8 mouse cellular contexts compared by ENCODE assay signal in the genomic region with DNA sequence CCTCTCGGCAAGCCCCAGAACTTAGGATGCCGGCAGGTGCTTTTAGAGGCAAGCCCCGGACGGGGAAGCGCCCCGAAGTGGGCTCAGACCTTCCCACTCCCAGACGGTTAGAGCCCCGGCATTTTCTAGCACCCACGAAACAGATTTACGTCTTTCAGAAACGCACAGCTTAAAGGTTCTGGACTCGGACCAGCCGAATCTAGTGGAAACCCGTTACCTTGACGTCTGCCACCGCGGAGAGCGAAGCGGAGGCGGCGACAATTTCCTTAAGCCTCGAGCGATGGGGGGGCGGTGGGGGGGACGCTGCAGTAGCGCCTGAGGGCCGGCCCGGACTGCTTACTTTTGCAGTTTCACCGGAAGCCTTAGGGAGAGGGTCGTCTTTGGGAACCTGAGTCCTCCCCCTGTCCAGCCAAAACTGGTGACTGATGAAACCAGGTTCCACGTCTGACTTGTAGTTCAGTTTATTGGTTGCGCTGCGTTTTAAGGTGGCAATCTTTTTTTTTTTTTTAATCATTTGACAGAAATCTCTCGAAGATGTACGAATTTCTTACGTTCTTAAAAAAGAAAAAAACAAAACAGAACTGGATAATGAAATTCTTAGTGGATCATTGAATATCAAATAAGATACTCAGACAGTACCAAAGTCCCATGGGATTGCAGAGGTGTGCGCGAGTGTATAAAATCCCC. TPM values are rescaled to one million over a fixed set of nuclear protein-coding genes. Genes with fewer than 3 reads are reported as not detected.
A peak's percentile ranks its signal among the peaks of the same experiment; 100 is the strongest.
DNase-seq lines count a peak whose midpoint lies in the region; ATAC-seq and TF ChIP-seq lines count a peak whose summit lies in the region.

No protein-coding gene starts in this region.

- H3K27me3 ChIP-seq in Patski: no peaks in the 10 kb centered on the region
- peaks cover 24% of the 10 kb centered on the region for H3K27me3 ChIP-seq in embryonic facial prominence, embryonic 10.5 days (replicated peaks; ENCODE audit: low read depth, poor library complexity, severe bottlenecking)
- H3K27me3 ChIP-seq in heart, embryonic 14.5 days (ENCODE audit: control insufficient read depth, insufficient read depth, low read length): 0 out of 2 replicates have a peak, but pooled peaks cover 4% of the 10 kb centered on the region
- no peaks in the 10 kb centered on the region for H3K27me3 ChIP-seq in kidney, postnatal 0 days (ENCODE audit: insufficient read depth, low read length)
- H3K27me3 ChIP-seq in neural tube, embryonic 13.5 days: peaks cover 8% of the 10 kb centered on the region

- no peak for TF ChIP-seq POLR2A in lung, adult 2 months (IDR thresholded peaks at IDR 0.05; ENCODE audit: borderline replicate concordance, extremely low read depth, low read depth, low read length)

- WGBS in embryonic facial prominence, embryonic 10.5 days: 2% methylated on average over 38 of the region's 38 CpGs
- 2% methylated on average over 38 of the region's 38 CpGs for WGBS in heart, embryonic 14.5 days
- WGBS in kidney, postnatal 0 days: 1% methylated on average over 38 of the region's 38 CpGs
- WGBS in lung, adult 2 months: 3% methylated on average over 38 of the region's 38 CpGs
- WGBS in neural tube, embryonic 13.5 days: 1% methylated on average over 38 of the region's 38 CpGs

- H3K27ac ChIP-seq in embryonic facial prominence, embryonic 10.5 days (replicated peaks): peak overlapping the region; percentile 92
- H3K27ac ChIP-seq in heart, embryonic 14.5 days (replicated peaks in 1 of 2; ENCODE audit: control insufficient read depth in 1 of 2, insufficient read depth in 1 of 2, low read depth in 2 of 2, low read length in 2 of 2): peak overlapping the region; percentile 20 to 89
- peak overlapping the region; percentile 97 for H3K27ac ChIP-seq in kidney, postnatal 0 days
- peak overlapping the region; percentile 94 for H3K27ac ChIP-seq in neural tube, embryonic 13.5 days (replicated peaks)

- no peaks in the 10 kb centered on the region for H3K36me3 ChIP-seq in embryonic facial prominence, embryonic 10.5 days (replicated peaks)
- H3K36me3 ChIP-seq in heart, embryonic 14.5 days (ENCODE audit: control insufficient read depth, insufficient read depth, low read length): no peaks in the 10 kb centered on the region
- no peaks in the 10 kb centered on the region for H3K36me3 ChIP-seq in kidney, postnatal 0 days (ENCODE audit: insufficient read depth, low read length)
- H3K36me3 ChIP-seq in neural tube, embryonic 13.5 days: no peaks in the 10 kb centered on the region

- peak overlapping the region; percentile 91 for H3K4me2 ChIP-seq in heart, embryonic 14.5 days (ENCODE audit: low read length)
- H3K4me2 ChIP-seq in kidney, postnatal 0 days (ENCODE audit: low read length): peak overlapping the region; percentile 87
- H3K4me2 ChIP-seq in neural tube, embryonic 13.5 days: peak overlapping the region; percentile 62

- ATAC-seq in CD4-positive, CD25-positive, alpha-beta regulatory T cell, adult 4 months: peak; percentile 30
- peak; percentile 22 for ATAC-seq in Patski
- ATAC-seq in heart, embryonic 14.5 days (ENCODE audit: insufficient number of reproducible peaks, insufficient read depth, low FRiP score, low read depth): peak; percentile 29
- ATAC-seq in kidney, postnatal 0 days (replicated peaks; ENCODE audit: low FRiP score, low read depth): peak; percentile 56
- ATAC-seq in neural tube, embryonic 13.5 days (ENCODE audit: low read depth): peak; percentile 56

- in situ Hi-C loops in Patski (cut with MboI; ENCODE audit: low pct_unique_long_range_greater_than_20kb): loop anchor here (25.0 kb wide), 1 partner anchor 277 kb away; no protein-coding TSS in a partner anchor

- CTCF ChIA-PET in Patski (lab: Charles Lee): interaction anchor here (0.9 to 1.8 kb wide), 2 partner anchors 274 to 286 kb away, joined by 4 read pairs; no protein-coding TSS in a partner anchor

- TF ChIP-seq CTCF in Patski (IDR thresholded peaks at IDR 0.05): no peak
- no peak for TF ChIP-seq CTCF in kidney, postnatal 0 days (IDR thresholded peaks at IDR 0.05; ENCODE audit: low read depth)
- TF ChIP-seq CTCF in lung, adult 2 months (IDR thresholded peaks at IDR 0.05; ENCODE audit: insufficient read depth, low read length): no peak

- no peaks in the 10 kb centered on the region for H3K9me3 ChIP-seq in embryonic facial prominence, embryonic 10.5 days
- H3K9me3 ChIP-seq in heart, embryonic 14.5 days (ENCODE audit: control insufficient read depth, low read length): no peaks in the 10 kb centered on the region
- H3K9me3 ChIP-seq in kidney, postnatal 0 days (replicated peaks; ENCODE audit: low read length): no peaks in the 10 kb centered on the region
- no peaks in the 10 kb centered on the region for H3K9me3 ChIP-seq in neural tube, embryonic 13.5 days

- POLR2A ChIA-PET in Patski (lab: Charles Lee): no interaction called here

- DNase-seq in Patski (ENCODE audit: low read depth, low spot score): no peak
- peak; percentile 68 for DNase-seq in embryonic facial prominence, embryonic 10.5 days (ENCODE audit: low spot score)
- DNase-seq in kidney, postnatal 0 days (ENCODE audit: low spot score): peak; percentile 65
- DNase-seq in lung, adult 2 months: peak; percentile 56
- DNase-seq in thymus, postnatal 14 days: no peak

- H3K9ac ChIP-seq in heart, embryonic 14.5 days (ENCODE audit: low read length): peak overlapping the region; percentile 96
- H3K9ac ChIP-seq in kidney, postnatal 0 days (ENCODE audit: low read depth, low read length): peak overlapping the region; percentile 97
- H3K9ac ChIP-seq in neural tube, embryonic 13.5 days: peak overlapping the region; percentile 88

- H3K4me3 ChIP-seq in embryonic facial prominence, embryonic 10.5 days: peak overlapping the region; percentile 90
- H3K4me3 ChIP-seq in heart, embryonic 14.5 days (ENCODE audit: control insufficient read depth in 1 of 2, insufficient read depth in 1 of 2, low read depth in 1 of 2, low read length in 2 of 2): peak overlapping the region; percentile 66 to 98
- H3K4me3 ChIP-seq in kidney, postnatal 0 days (replicated peaks; ENCODE audit: low read depth, low read length): peak overlapping the region; percentile 95
- H3K4me3 ChIP-seq in lung, adult 2 months (replicated peaks; ENCODE audit: extremely low read depth, low read depth, low read length): peak overlapping the region; percentile 90
- peak overlapping the region; percentile 84 for H3K4me3 ChIP-seq in neural tube, embryonic 13.5 days

- H3K4me1 ChIP-seq in embryonic facial prominence, embryonic 10.5 days: peaks cover 10% of the 10 kb centered on the region; the same call in 1 of the 2 replicates
- H3K4me1 ChIP-seq in heart, embryonic 14.5 days (ENCODE audit: control insufficient read depth in 2 of 2, insufficient read depth in 2 of 2, low read length in 2 of 2): no peaks in the 10 kb centered on the region; a peak in 1 of 4 replicates
- 0 out of 2 replicates have a peak, but pooled peaks cover 5% of the 10 kb centered on the region for H3K4me1 ChIP-seq in kidney, postnatal 0 days (replicated peaks; ENCODE audit: insufficient read depth, low read length)
- peaks cover 3% of the 10 kb centered on the region; the same call in 1 of the 2 replicates for H3K4me1 ChIP-seq in lung, adult 2 months (ENCODE audit: control insufficient read depth, insufficient read depth, low read length)
- peaks cover 11% of the 10 kb centered on the region for H3K4me1 ChIP-seq in neural tube, embryonic 13.5 days (replicated peaks)

RNA-seq across cellular contexts. Expression of a gene that starts 0.7 kb away (rescaled TPM):
- 10 to 100 TPM; 19.1 to 21.5 TPM for polyA plus RNA-seq in CD4-positive, CD25-positive, alpha-beta regulatory T cell, adult 4 months (2017; shearing (Covaris generic))
- 37.9 TPM for polyA plus RNA-seq in Patski (2021)
- 42.6 and 43.9 TPM in 2 replicates for polyA plus RNA-seq in embryonic facial prominence, embryonic 10.5 days (2016; fragmentation: Nextera tagmentation; extraction: Ambion mirVana)
- polyA plus RNA-seq in heart, embryonic 14.5 days (2014; fragmentation: Nextera tagmentation; extraction: Ambion mirVana): 14.8 and 16.0 TPM in 2 replicates
- 33.1 and 36.6 TPM in 2 replicates for polyA plus RNA-seq in kidney, postnatal 0 days (2015; fragmentation: Nextera tagmentation; extraction: Ambion mirVana)
- polyA plus RNA-seq in lung, adult 2 months (2012; rRNA removed): 26.0 and 37.9 TPM in 2 replicates
- 48.0 and 48.6 TPM in 2 replicates for polyA plus RNA-seq in neural tube, embryonic 13.5 days (2015; fragmentation: Nextera tagmentation; extraction: Ambion mirVana)

Comparison
In these comparisons a context has a peak if more than half of its experiments do, and no peak if none do; other contexts are left out.
1. DNase-seq: peak in embryonic facial prominence, embryonic 10.5 days (single experiment), kidney, postnatal 0 days (single experiment) and lung, adult 2 months (single experiment); none in Patski (single experiment) and thymus, postnatal 14 days (single experiment).
2. Peak in every context shown above with its lines, with median percentiles within 50 percentile points of each other: ATAC-seq, H3K27ac ChIP-seq, H3K4me3 ChIP-seq, H3K4me2 ChIP-seq and H3K9ac ChIP-seq.